Mouse (Mus musculus): Measurements from ENCODE around the gene Rexo4. TPM values are rescaled to one million over a fixed set of nuclear protein-coding genes. Genes with fewer than 3 reads are reported as not detected.
A peak's percentile ranks its signal among the peaks of the same experiment; 100 is the strongest.

The Rexo4 gene
- total and polyA plus RNA-seq, 2 experiments from 2014 or later, result 13.3 to 22.9 TPM

DNA sequence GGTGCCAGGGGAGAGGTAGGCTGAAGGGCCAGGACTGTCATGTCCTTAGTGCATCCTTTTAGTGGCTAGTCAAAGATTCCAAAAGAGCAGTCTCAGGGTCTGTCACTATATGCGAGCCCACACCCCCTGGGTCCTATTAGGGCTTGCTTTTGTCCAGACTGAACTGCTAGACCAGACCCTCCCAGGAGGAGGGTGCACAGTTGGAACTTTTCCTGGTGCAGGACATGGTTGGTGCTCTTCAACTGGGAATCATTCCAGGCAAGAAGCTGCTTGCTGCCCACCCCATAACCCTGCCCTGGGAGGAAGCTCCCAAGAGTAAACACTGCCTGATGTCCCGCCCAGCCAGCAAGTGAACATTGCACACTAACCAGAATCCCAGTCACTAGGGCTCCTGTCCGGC is 8.9 kb upstream of the Rexo4 start, which contains the start of gene Adamts13:
Gene Adamts13, plus strand, starts transcription at position 301 of the 400 bp plus-strand sequence.
- no peaks in the 10 kb centered on the region for H3K27me3 ChIP-seq (ENCODE audit: control insufficient read depth, insufficient read depth, low read length)
- no peak within 1 kb of the TSS for H3K27ac ChIP-seq (ENCODE audit: low read depth)
- H3K4me3 ChIP-seq (ENCODE audit: low read depth, low read length), result no peak within 1 kb of the TSS
- H3K36me3 ChIP-seq (replicated peaks; ENCODE audit: control insufficient read depth, insufficient read depth, low read length), result no peaks in the 10 kb centered on the region
- DNase-seq (ENCODE audit: low spot score) (no peak), ATAC-seq (ENCODE audit: insufficient read depth, low read depth) (no peak)
- 56% methylated on average over 3 of the region's 3 CpGs for WGBS
- H3K9me3 ChIP-seq (replicated peaks; ENCODE audit: control insufficient read depth, low read length), result no peaks in the 10 kb centered on the region
- no peak for TF ChIP-seq EP300 (IDR thresholded peaks at IDR 0.05; ENCODE audit: low read depth)
- TF ChIP-seq CTCF (IDR thresholded peaks at IDR 0.05; ENCODE audit: low read depth), result no peak
- no peak within 1 kb of the TSS for H3K9ac ChIP-seq (replicated peaks; ENCODE audit: low read depth, low read length)
- H3K4me2 ChIP-seq (ENCODE audit: low read depth, low read length), result no peak within 1 kb of the TSS
- H3K4me1 ChIP-seq (ENCODE audit: control insufficient read depth, insufficient read depth), result no peaks in the 10 kb centered on the region

DNA sequence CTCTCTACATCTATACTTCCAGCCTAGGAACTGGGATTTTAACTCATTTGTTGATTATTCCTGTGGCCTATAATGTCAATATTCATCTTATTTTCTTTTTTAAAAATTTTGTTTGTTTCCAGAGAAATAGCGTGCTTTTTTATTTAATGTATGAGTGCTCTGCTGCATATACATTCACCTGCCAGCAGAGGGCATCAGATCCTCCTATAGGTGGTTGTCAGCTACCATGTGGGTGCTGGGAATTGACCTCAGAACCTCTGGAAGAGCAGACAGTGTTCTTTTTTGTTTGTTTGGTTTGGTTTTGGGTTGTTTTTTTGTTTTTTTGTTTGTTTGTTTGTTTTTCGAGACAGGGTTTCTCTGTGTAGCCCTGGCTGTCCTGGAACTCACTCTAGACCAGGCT is 3.1 kb upstream of the Rexo4 start:
- TF ChIP-seq EP300 (IDR thresholded peaks at IDR 0.05; ENCODE audit: low read depth) (no peak), CTCF (IDR thresholded peaks at IDR 0.05; ENCODE audit: low read depth) (peak; percentile 10; the same call in 1 of the 2 replicates)
- 71% methylated on average over 2 of the region's 2 CpGs for WGBS

DNA sequence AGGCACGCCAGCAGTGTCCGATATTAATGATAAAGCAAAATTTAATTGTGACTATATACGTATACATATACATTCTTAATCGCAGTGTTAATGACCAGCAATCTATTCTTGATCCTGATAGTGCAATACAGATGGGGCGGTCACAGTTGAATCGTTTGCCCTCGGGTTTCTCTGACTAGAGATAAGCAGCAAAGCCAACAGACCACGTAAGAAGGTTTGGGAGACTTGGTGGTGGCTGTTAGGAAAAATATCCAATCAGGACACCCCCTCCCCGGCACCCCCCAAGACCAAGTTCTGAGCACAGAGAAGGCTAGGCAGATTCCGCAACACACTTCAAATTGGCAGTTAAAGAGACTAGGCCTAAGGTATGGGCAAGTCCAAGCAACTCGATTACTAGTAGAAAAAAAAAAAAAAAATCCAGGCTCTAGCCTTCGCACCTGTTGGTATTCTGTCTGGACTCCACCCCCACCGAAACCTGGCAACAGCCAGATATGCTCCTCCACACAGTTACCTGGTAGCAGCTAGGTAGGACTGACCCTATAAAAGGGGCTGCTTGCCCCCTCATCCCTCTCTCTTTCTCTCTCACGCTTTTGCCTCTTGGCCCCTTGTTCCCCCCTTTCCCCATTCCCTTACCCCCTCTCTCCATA is 661 bp upstream of the Rexo4 start:
- 16% methylated on average over 14 of the region's 14 CpGs for WGBS
- Histone ChIP-seq H3K27me3 (ENCODE audit: control insufficient read depth, insufficient read depth, low read length) (no peaks in the 10 kb centered on the region), H3K4me3 (ENCODE audit: low read depth, low read length) (peak overlapping the region; percentile 79), H3K9me3 (replicated peaks; ENCODE audit: control insufficient read depth, low read length) (no peaks in the 10 kb centered on the region), H3K4me1 (ENCODE audit: control insufficient read depth, insufficient read depth) (peaks cover 16% of the 10 kb centered on the region), H3K4me2 (ENCODE audit: low read depth, low read length) (peak overlapping the region; percentile 89), H3K27ac (ENCODE audit: low read depth) (peak overlapping the region; percentile 96), H3K9ac (replicated peaks; ENCODE audit: low read depth, low read length) (peak overlapping the region; percentile 77), H3K36me3 (replicated peaks; ENCODE audit: control insufficient read depth, insufficient read depth, low read length) (peaks cover 15% of the 10 kb centered on the region)
- DNase-seq (ENCODE audit: low spot score), result no peak
- no peak for ATAC-seq (ENCODE audit: insufficient read depth, low read depth)
- no peak for TF ChIP-seq CTCF (IDR thresholded peaks at IDR 0.05; ENCODE audit: low read depth)
- no peak for TF ChIP-seq EP300 (IDR thresholded peaks at IDR 0.05; ENCODE audit: low read depth)

More for the DNA sequence above, 3.1 kb upstream of the Rexo4 start:
- Histone ChIP-seq H3K9ac (replicated peaks; ENCODE audit: low read depth, low read length) (no peak overlapping the region), H3K4me3 (ENCODE audit: low read depth, low read length) (no peak overlapping the region), H3K27ac (ENCODE audit: low read depth) (no peak overlapping the region), H3K36me3 (replicated peaks; ENCODE audit: control insufficient read depth, insufficient read depth, low read length) (no peaks in the 10 kb centered on the region), H3K27me3 (ENCODE audit: control insufficient read depth, insufficient read depth, low read length) (no peaks in the 10 kb centered on the region), H3K4me2 (ENCODE audit: low read depth, low read length) (no peak overlapping the region), H3K4me1 (ENCODE audit: control insufficient read depth, insufficient read depth) (peaks cover 16% of the 10 kb centered on the region), H3K9me3 (replicated peaks; ENCODE audit: control insufficient read depth, low read length) (no peaks in the 10 kb centered on the region)
- ATAC-seq (ENCODE audit: insufficient read depth, low read depth), result no peak
- no peak for DNase-seq (ENCODE audit: low spot score)

DNA sequence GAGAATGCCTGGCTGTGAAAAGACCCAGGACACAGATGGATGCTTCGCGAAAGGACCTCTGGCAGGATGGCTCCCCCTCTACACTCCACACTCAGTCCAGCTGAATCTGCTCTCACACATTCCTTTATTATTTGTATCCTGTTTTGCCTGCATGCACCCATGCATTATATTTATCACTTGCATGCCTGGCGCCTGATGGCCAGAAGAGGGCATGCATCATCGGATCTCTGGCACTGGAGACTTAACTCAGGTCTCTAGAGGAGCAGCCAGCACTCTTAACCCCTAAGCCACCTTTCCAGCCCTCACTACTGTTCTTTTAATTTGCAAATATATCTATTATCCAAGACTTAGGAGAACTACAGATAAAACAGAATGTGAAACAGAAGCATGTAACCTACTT is 3.4 kb downstream of the Rexo4 start:
- no peak overlapping the region for H3K27ac ChIP-seq (ENCODE audit: low read depth)
- H3K9me3 ChIP-seq (replicated peaks; ENCODE audit: control insufficient read depth, low read length), result no peaks in the 10 kb centered on the region
- no peak overlapping the region for H3K4me2 ChIP-seq (ENCODE audit: low read depth, low read length)
- H3K4me1 ChIP-seq (ENCODE audit: control insufficient read depth, insufficient read depth), result peaks cover 16% of the 10 kb centered on the region
- H3K36me3 ChIP-seq (replicated peaks; ENCODE audit: control insufficient read depth, insufficient read depth, low read length), result peaks cover 50% of the 10 kb centered on the region
- no peak overlapping the region for H3K4me3 ChIP-seq (ENCODE audit: low read depth, low read length)
- TF ChIP-seq CTCF (IDR thresholded peaks at IDR 0.05; ENCODE audit: low read depth) (peak; percentile 45), EP300 (IDR thresholded peaks at IDR 0.05; ENCODE audit: low read depth) (no peak)
- ATAC-seq (ENCODE audit: insufficient read depth, low read depth), result no peak
- WGBS, result 72% methylated on average over 4 of the region's 4 CpGs
- no peak overlapping the region for H3K9ac ChIP-seq (replicated peaks; ENCODE audit: low read depth, low read length)
- no peaks in the 10 kb centered on the region for H3K27me3 ChIP-seq (ENCODE audit: control insufficient read depth, insufficient read depth, low read length)
- DNase-seq (ENCODE audit: low spot score), result no peak

DNA sequence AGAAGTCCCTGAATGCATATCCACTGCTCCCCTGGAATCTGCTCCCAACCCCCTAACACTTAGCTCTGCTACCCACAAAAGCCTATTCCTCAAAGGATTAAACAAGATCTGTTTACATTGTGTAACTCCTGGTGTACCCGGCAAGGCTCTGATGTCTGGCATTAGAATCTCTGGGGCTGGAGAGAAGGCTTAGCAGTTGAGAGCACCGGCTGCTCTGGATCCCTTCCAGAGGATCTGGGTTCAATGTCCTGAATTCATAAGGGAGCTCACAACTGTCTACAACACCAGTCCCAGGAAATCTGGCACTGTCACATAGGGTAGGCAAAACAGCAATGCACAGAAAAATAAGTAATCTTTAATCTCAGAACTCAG is 6.7 kb downstream of the Rexo4 start:
- peaks cover 80% of the 10 kb centered on the region for H3K36me3 ChIP-seq (replicated peaks; ENCODE audit: control insufficient read depth, insufficient read depth, low read length)
- no peaks in the 10 kb centered on the region for H3K9me3 ChIP-seq (replicated peaks; ENCODE audit: control insufficient read depth, low read length)
- no peak overlapping the region for H3K4me2 ChIP-seq (ENCODE audit: low read depth, low read length)
- no peak overlapping the region for H3K9ac ChIP-seq (replicated peaks; ENCODE audit: low read depth, low read length)
- 83% methylated on average over 2 of the region's 2 CpGs for WGBS
- H3K4me3 ChIP-seq (ENCODE audit: low read depth, low read length), result no peak overlapping the region
- no peak for ATAC-seq (ENCODE audit: insufficient read depth, low read depth)
- TF ChIP-seq EP300 (IDR thresholded peaks at IDR 0.05; ENCODE audit: low read depth) (no peak), CTCF (IDR thresholded peaks at IDR 0.05; ENCODE audit: low read depth) (no peak)
- no peaks in the 10 kb centered on the region for H3K27me3 ChIP-seq (ENCODE audit: control insufficient read depth, insufficient read depth, low read length)
- H3K27ac ChIP-seq (ENCODE audit: low read depth), result no peak overlapping the region
- no peak for DNase-seq (ENCODE audit: low spot score)
- H3K4me1 ChIP-seq (ENCODE audit: control insufficient read depth, insufficient read depth), result no peaks in the 10 kb centered on the region
